Mouse (Mus musculus): ENCODE results near the gene Rbx1. TPM values are rescaled to one million over a fixed set of nuclear protein-coding genes. Genes with fewer than 3 reads are reported as not detected.
"Not testable (repeated sequence)": the region's sequence is repeated elsewhere in the genome, so short reads cannot be mapped to it uniquely, and the experiment has no call there.

Gene Rbx1
- polyA plus RNA-seq, 1 experiment: 175 TPM

DNA sequence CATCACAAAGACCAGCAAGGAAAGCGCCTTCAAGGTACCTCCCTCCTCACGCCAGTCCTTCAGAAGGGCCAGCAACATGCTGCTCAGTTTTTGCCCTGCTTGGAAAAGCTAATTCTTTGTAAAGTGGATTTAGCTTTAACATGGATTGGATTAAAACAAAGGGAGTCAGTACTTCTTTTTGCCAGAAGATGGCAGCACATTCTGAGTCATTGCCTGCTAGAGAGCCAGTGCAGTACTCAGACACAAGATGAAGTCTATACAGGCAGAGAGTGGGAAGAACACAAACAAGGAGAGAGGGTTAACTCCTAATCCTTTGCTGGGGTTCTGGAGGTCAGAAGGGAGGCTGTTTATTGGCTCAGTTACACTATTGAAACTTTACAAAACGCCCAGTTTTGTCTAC lies 17.6 kb upstream of the Rbx1 start:
- Histone ChIP-seq H3K4me1 (ENCODE audit: control insufficient read depth, insufficient read depth, low read length) (no peaks in the 10 kb centered on the region), H3K4me3 (ENCODE audit: insufficient read depth, low read length) (no peak overlapping the region), H3K27ac (ENCODE audit: insufficient read depth, low read length) (no peak overlapping the region)
- no peak for TF ChIP-seq POLR2A (IDR thresholded peaks at IDR 0.05; ENCODE audit: extremely low read depth, insufficient read depth, low read length)
- TF ChIP-seq CTCF (IDR thresholded peaks at IDR 0.05; ENCODE audit: extremely low read depth, insufficient read depth, low read length): peak; percentile 66

DNA sequence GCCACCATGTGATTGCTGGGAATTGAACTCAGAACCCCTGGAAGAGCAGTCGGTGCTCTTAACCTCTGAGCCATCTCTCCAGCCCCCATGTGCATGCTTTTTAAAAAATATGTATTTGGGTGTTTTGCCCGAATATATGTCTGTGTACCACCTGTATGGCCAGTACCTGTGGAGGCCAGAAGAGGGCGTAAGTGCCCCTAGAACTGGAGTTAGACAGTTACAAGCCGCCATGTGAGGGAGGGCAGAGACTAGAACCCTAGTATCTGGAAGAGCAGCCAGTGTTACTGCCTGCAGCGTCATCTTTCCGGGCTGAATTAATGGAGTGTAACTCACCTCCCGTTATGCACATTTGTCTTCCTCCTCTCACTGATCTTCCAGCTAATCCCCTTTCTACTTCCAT lies 4.6 kb upstream of the Rbx1 start:
- no peak for TF ChIP-seq POLR2A (IDR thresholded peaks at IDR 0.05; ENCODE audit: extremely low read depth, insufficient read depth, low read length)
- TF ChIP-seq CTCF (IDR thresholded peaks at IDR 0.05; ENCODE audit: extremely low read depth, insufficient read depth, low read length): no peak
- Histone ChIP-seq H3K4me3 (ENCODE audit: insufficient read depth, low read length) (no peak overlapping the region), H3K27ac (ENCODE audit: insufficient read depth, low read length) (no peak overlapping the region), H3K4me1 (ENCODE audit: control insufficient read depth, insufficient read depth, low read length) (no peaks in the 10 kb centered on the region)

DNA sequence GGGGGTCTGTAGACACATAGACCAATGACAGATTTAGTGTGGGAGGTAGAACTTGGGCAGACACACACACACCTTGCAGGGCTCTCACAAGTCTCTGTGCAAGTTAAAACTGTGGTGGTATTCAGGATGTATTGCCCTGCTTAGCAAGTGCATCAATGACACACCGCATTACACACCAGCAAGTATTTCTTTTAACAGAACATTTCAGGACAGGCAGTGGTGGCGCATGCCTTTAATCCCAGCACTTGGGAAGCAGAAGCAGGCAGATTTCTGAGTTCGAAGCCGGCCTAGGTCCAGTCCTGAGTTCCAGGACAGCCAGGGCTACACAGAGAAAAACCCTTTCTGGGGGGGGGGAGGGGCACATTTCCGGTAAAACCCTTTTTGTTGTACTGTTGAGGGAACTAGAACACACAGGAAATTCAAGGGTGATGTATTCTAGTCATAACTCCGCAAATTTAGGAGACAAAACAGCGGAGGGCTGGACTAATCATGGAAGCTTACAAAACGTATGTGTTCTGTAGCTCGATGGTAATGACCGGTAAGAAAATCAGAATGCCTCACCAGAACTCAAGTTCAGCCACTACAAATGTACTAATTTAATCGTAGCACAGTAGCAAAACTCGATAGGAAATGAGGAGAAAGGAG lies 958 bp upstream of the Rbx1 start:
- H3K4me3 ChIP-seq (ENCODE audit: insufficient read depth, low read length): peak overlapping the region; percentile 71
- TF ChIP-seq CTCF (IDR thresholded peaks at IDR 0.05; ENCODE audit: extremely low read depth, insufficient read depth, low read length): no peak
- no peaks in the 10 kb centered on the region for H3K4me1 ChIP-seq (ENCODE audit: control insufficient read depth, insufficient read depth, low read length)
- peak overlapping the region; percentile 96 for H3K27ac ChIP-seq (ENCODE audit: insufficient read depth, low read length)

DNA sequence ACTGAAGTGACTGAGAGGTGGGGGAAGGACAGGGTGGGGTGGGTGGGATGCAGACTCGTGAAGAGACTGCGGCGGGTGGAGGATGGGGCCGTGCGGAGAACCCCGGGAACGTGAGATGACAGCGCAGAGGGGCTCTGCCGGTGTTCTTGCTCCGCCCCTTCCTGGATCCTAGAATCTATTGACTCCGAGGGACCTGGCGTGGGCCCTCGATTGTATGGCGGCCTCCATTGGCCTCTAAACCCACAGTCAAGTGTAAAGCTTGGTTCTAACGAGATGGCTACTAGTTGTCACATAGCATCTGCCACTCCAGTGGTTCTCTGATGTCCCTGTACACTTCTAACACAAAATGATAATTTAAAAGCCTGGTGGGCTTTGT lies 630 bp downstream of the Rbx1 start:
- 0 out of 2 replicates have a peak overlapping the region, but pooled peaks have one; percentile 9 for H3K27ac ChIP-seq (ENCODE audit: insufficient read depth, low read length)
- H3K4me1 ChIP-seq (ENCODE audit: control insufficient read depth, insufficient read depth, low read length): no peaks in the 10 kb centered on the region
- peak overlapping the region; percentile 71 for H3K4me3 ChIP-seq (ENCODE audit: insufficient read depth, low read length)
- TF ChIP-seq POLR2A (IDR thresholded peaks at IDR 0.05; ENCODE audit: extremely low read depth, insufficient read depth, low read length) (no peak), CTCF (IDR thresholded peaks at IDR 0.05; ENCODE audit: extremely low read depth, insufficient read depth, low read length) (no peak)

DNA sequence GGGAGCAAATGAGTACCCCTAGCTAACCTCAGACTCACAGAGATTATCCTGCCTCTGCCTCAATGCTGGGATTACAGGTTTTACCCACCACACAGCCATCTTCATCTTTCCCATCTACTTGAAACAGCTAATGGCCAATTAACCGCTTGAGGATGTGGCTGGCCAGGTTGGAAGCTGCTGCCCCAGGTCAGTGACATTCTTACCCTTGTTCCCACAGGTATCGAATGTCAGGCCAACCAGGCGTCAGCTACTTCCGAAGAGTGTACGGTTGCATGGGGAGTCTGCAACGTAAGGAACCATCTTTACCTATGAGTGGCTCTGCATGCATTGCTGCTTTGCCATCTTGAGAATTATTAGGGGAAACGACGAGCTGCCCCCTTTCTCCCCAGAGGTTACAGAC lies 4.6 kb downstream of the Rbx1 start:
- no peak for TF ChIP-seq POLR2A (IDR thresholded peaks at IDR 0.05; ENCODE audit: extremely low read depth, insufficient read depth, low read length)
- TF ChIP-seq CTCF (IDR thresholded peaks at IDR 0.05; ENCODE audit: extremely low read depth, insufficient read depth, low read length): no peak
- Histone ChIP-seq H3K4me3 (ENCODE audit: insufficient read depth, low read length) (no peak overlapping the region), H3K27ac (ENCODE audit: insufficient read depth, low read length) (no peak overlapping the region), H3K4me1 (ENCODE audit: control insufficient read depth, insufficient read depth, low read length) (no peaks in the 10 kb centered on the region)

DNA sequence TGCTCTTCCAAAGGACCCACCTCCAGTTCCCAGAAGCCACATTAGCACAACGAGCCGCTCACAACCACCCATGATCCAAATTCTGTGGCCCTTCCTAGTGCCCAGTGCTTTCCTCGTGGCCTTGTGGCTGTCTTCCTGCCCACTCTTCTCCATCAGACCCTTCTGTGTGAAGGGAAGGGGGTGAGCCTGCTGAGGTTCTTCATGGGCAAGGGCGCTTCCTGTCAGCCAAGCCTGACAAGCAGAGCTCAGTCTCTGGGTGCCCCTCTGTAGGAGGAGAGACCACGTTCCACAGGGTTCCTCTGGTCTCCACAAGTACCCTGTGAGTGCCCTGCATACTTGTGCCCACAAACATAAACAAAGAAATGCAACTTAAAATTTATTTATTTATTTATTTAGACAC lies 6.2 kb downstream of the Rbx1 start:
- no peak overlapping the region for H3K27ac ChIP-seq (ENCODE audit: insufficient read depth, low read length)
- no peaks in the 10 kb centered on the region for H3K4me1 ChIP-seq (ENCODE audit: control insufficient read depth, insufficient read depth, low read length)
- H3K4me3 ChIP-seq (ENCODE audit: insufficient read depth, low read length): no peak overlapping the region
- TF ChIP-seq CTCF (IDR thresholded peaks at IDR 0.05; ENCODE audit: extremely low read depth, insufficient read depth, low read length) (no peak), POLR2A (IDR thresholded peaks at IDR 0.05; ENCODE audit: extremely low read depth, insufficient read depth, low read length) (0 out of 2 replicates have a peak, but pooled peaks have one; percentile 5)

DNA sequence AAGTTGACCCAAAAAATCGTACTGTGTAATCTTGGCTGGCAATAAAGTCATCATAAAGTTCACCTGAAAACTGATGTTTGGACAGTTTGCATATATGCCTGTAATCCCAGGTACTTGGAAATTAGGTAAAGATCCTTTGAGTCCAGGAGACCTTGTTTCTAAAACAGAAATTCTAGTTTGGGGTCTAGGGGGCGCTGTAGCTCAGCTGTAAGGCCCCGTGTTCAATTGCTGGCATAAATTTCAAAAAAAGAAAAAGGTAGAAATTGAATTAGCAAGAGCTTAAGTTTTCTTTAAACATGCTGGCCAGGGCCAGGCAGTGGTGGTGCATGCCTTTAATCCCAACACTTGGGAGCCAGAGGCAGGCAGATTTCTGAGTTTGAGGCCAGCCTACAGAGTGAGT lies 9.6 kb downstream of the Rbx1 start:
- Histone ChIP-seq H3K27ac (ENCODE audit: insufficient read depth, low read length) (no peak overlapping the region), H3K4me1 (ENCODE audit: control insufficient read depth, insufficient read depth, low read length) (no peaks in the 10 kb centered on the region), H3K4me3 (ENCODE audit: insufficient read depth, low read length) (no peak overlapping the region)
- TF ChIP-seq POLR2A (IDR thresholded peaks at IDR 0.05; ENCODE audit: extremely low read depth, insufficient read depth, low read length) (no peak), CTCF (IDR thresholded peaks at IDR 0.05; ENCODE audit: extremely low read depth, insufficient read depth, low read length) (peak; percentile 32; the same call in 1 of the 2 replicates)

DNA sequence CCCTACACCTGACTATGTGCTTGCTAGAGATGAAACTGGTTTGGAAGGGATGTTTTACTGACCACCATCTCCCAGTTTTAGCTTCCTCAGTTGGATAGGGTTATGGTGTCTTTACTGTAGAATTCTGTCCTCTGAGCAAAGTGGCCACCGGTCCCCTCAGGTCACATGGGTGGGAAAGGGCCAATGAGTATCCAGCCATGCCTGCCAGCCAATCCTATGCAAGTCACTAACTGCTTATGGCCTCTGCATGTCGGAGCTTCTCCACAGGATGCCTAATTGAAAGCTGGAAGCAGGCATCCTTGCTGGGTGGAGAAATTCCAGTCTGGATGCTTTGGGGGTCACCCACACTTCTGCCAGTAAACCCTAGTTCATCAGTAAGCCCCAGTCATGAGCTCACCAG lies 10.5 kb downstream of the Rbx1 start:
- Histone ChIP-seq H3K27ac (ENCODE audit: insufficient read depth, low read length) (no peak overlapping the region), H3K4me1 (ENCODE audit: control insufficient read depth, insufficient read depth, low read length) (no peaks in the 10 kb centered on the region), H3K4me3 (ENCODE audit: insufficient read depth, low read length) (no peak overlapping the region)
- TF ChIP-seq POLR2A (IDR thresholded peaks at IDR 0.05; ENCODE audit: extremely low read depth, insufficient read depth, low read length): no peak; the same call in 1 of the 2 replicates
- TF ChIP-seq CTCF (IDR thresholded peaks at IDR 0.05; ENCODE audit: extremely low read depth, insufficient read depth, low read length): no peak

DNA sequence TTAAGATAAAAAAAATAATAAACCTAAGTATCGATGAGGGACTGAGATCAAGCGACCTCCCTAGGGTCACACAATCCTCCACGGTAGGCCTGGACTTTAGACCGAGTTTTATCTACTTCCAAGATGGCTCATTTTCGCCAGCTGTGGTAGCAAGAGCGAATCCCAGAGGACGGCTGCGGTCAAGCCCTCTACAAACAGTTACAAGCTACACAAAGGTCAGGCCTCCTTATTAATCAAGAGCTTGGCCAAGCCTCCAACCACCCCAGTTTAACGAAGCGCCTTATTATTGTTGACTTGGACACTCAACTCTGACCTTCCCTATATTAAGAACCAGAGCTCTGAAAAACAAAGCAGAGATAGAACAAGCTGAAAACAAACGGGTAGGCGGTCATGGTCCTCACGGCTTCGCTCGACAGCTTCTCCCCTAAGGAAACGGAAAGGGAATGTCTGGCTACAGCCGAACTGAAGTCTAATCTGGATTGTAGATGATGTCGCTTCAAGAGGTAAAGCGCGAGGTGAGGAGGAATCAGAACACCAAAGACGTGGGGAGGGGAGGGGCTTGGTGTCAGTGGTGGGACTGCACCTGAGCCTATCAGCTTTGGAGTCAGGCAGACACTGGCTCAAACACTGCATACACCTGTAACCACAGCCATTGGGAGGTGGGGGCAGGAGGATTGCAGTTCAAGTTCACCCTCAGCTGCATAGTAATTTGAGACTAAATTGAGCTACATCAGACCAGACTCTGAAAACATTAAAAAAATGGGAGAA lies 13.5 kb downstream of the Rbx1 start:
- TF ChIP-seq CTCF (IDR thresholded peaks at IDR 0.05; ENCODE audit: extremely low read depth, insufficient read depth, low read length): no peak
- no peak for TF ChIP-seq POLR2A (IDR thresholded peaks at IDR 0.05; ENCODE audit: extremely low read depth, insufficient read depth, low read length)

DNA sequence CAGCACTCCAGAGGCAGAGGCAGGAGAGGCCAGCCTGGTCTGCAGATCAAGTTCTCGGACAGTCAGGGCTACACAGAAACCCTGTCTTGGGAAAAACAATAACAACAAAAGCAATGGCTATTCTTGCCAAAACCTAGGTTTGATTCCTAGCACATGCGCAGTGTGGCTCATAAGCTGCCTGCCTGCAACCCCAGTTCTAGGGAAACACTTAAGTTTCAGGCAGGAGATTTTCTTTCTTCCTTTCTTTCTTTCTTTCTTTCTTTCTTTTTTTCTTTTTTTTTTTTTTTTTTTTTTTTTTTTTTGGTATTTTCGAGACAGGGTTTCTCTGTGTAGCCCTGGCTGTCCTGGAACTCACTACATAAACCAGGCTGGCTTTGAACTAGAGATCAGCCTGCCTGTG lies 14.2 kb downstream of the Rbx1 start:
- not testable (repeated sequence) for H3K4me3 ChIP-seq (ENCODE audit: insufficient read depth, low read length); H3K4me1 ChIP-seq (ENCODE audit: control insufficient read depth, insufficient read depth, low read length)

More for the DNA sequence above, 13.5 kb downstream of the Rbx1 start:
- no peak overlapping the region for H3K27ac ChIP-seq (ENCODE audit: insufficient read depth, low read length)
- H3K4me1 ChIP-seq (ENCODE audit: control insufficient read depth, insufficient read depth, low read length): no peaks in the 10 kb centered on the region
- H3K4me3 ChIP-seq (ENCODE audit: insufficient read depth, low read length): no peak overlapping the region

More for the DNA sequence above, 14.2 kb downstream of the Rbx1 start:
- H3K27ac ChIP-seq (ENCODE audit: insufficient read depth, low read length): not testable (repeated sequence)

Data from cortical plate, adult 2 months (tissue).